Mouse (Mus musculus) forebrain, embryonic 12.5 days (tissue): ENCODE measurements around the gene Tbxa2r. TPM values are rescaled to one million over a fixed set of nuclear protein-coding genes. Genes with fewer than 3 reads are reported as not detected.

Source experiments
- ATAC-seq: fragments of 200-750 bp; cut with Nextera tagmentation; 2 replicates; pipeline ENCODE4 v1.8.0; 2017; ENCODE audit warnings: moderate TSS enrichment; ENCODE audit not compliant: low FRiP score
- H3K27ac ChIP-seq: fragments of 300-500 bp; sonication (generic); 2 replicates; pipeline ENCODE4 v1.5.1; 2016; ENCODE audit warnings: mild to moderate bottlenecking
- H3K27me3 ChIP-seq: fragments of 300-500 bp; sonication (generic); 2 replicates; pipeline ENCODE4 v1.6.1; 2016; ENCODE audit warnings: mild to moderate bottlenecking
- H3K36me3 ChIP-seq: fragments of 300-500 bp; sonication (generic); replicated peaks from 2 replicates; pipeline ENCODE4 v1.6.1; 2016; ENCODE audit warnings: mild to moderate bottlenecking
- H3K4me1 ChIP-seq: fragments of 300-500 bp; sonication (generic); 2 replicates; pipeline ENCODE4 v1.6.1; 2016
- H3K4me2 ChIP-seq: fragments of 300-500 bp; sonication (generic); 2 replicates; pipeline ENCODE4 v1.6.1; 2016; ENCODE audit warnings: mild to moderate bottlenecking, moderate library complexity
- H3K4me3 ChIP-seq: fragments of 300-500 bp; sonication (generic); replicated peaks from 2 replicates; pipeline ENCODE4 v1.5.1; 2016; ENCODE audit warnings: mild to moderate bottlenecking
- H3K9ac ChIP-seq: fragments of 300-500 bp; sonication (generic); 2 replicates; pipeline ENCODE4 v1.6.1; 2016; ENCODE audit warnings: mild to moderate bottlenecking
- H3K9me3 ChIP-seq: fragments of 300-500 bp; sonication (generic); 2 replicates; pipeline ENCODE4 v1.6.1; 2016
- WGBS: fragments of 180-500 bp; shearing (Covaris S2); methylation state at CpG from one replicate; pipeline ENCODE4 v1.1.7; 2016; 5-methylcytosine and 5-hydroxymethylcytosine counted together
- polyA plus RNA-seq: library from polyadenylated mRNA; unstranded; fragments of >200 nt; fragmentation: Nextera tagmentation; extraction: Ambion mirVana; gene quantifications from 2 replicates; pipeline ENCODE4 v1.2.1, GENCODE M21; 2016

Tbxa2r gene
- polyA plus RNA-seq, 1 experiment from 2014 or later, result 2.1 TPM

GRCm38 (mm10) chr10:81354738-81355477, 26.4 kb downstream of the Tbxa2r start:
- peaks cover 31% of the 10 kb centered on the region for H3K4me1 ChIP-seq
- H3K27me3 ChIP-seq, result peaks cover 34% of the 10 kb centered on the region
- no peaks in the 10 kb centered on the region for H3K36me3 ChIP-seq
- no peaks in the 10 kb centered on the region for H3K9me3 ChIP-seq
- WGBS, result 71% methylated on average over 9 of the region's 9 CpGs
- H3K4me2 ChIP-seq, result no peak overlapping the region
- H3K4me3 ChIP-seq, result no peak overlapping the region
- H3K27ac ChIP-seq, result no peak overlapping the region
- ATAC-seq, result no peak
- no peak overlapping the region for H3K9ac ChIP-seq

- Histone ChIP-seq H3K4me3 (no peak overlapping the region), H3K27me3 (peaks cover 34% of the 10 kb centered on the region), H3K9ac (0 out of 2 replicates have a peak overlapping the region, but pooled peaks have one; percentile 36), H3K9me3 (no peaks in the 10 kb centered on the region), H3K4me2 (no peak overlapping the region), H3K4me1 (peaks cover 32% of the 10 kb centered on the region), H3K36me3 (no peaks in the 10 kb centered on the region), H3K27ac (no peak overlapping the region)
- no peak for ATAC-seq
- WGBS, result 83% methylated on average over 4 of the region's 4 CpGs
Measured at GRCm38 (mm10) chr10:81355533-81355932, 27.0 kb downstream of the Tbxa2r start.

GRCm38 (mm10) chr10:81356352-81356990, 27.9 kb downstream of the Tbxa2r start:
- Histone ChIP-seq H3K9me3 (no peaks in the 10 kb centered on the region), H3K4me2 (peak overlapping the region; percentile 98), H3K9ac (0 out of 2 replicates have a peak overlapping the region, but pooled peaks have one; percentile 36), H3K36me3 (no peaks in the 10 kb centered on the region), H3K27ac (no peak overlapping the region), H3K4me1 (peaks cover 32% of the 10 kb centered on the region), H3K27me3 (peaks cover 34% of the 10 kb centered on the region), H3K4me3 (no peak overlapping the region)
- 56% methylated on average over 12 of the region's 12 CpGs for WGBS
- no peak for ATAC-seq

- Histone ChIP-seq H3K36me3 (no peaks in the 10 kb centered on the region), H3K27ac (no peak within 1 kb of the TSS), H3K4me1 (peaks cover 33% of the 10 kb centered on the region), H3K27me3 (peaks cover 30% of the 10 kb centered on the region), H3K9me3 (no peaks in the 10 kb centered on the region), H3K4me3 (peak within 1 kb of the TSS; percentile 75), H3K4me2 (peak within 1 kb of the TSS; percentile 98), H3K9ac (peak within 1 kb of the TSS; percentile 78)
- peak; percentile 94 for ATAC-seq
- 2% methylated on average over 78 of the region's 79 CpGs for WGBS
Measured at GRCm38 (mm10) chr10:81356991-81357844, 28.7 kb downstream of the Tbxa2r start, which contains the start of gene Mfsd12. TSS of gene Mfsd12 (plus strand) at chr10:81357491.

GRCm38 (mm10) chr10:81358209-81358608, 29.7 kb downstream of the Tbxa2r start:
- ATAC-seq, result no peak
- Histone ChIP-seq H3K9me3 (no peaks in the 10 kb centered on the region), H3K4me3 (peak overlapping the region; percentile 75), H3K4me1 (peaks cover 42% of the 10 kb centered on the region), H3K4me2 (peak overlapping the region; percentile 98), H3K9ac (peak overlapping the region; percentile 78), H3K27me3 (peaks cover 38% of the 10 kb centered on the region), H3K27ac (no peak overlapping the region), H3K36me3 (no peaks in the 10 kb centered on the region)
- WGBS, result 44% methylated on average over 4 of the region's 4 CpGs

GRCm38 (mm10) chr10:81358841-81359240, 30.3 kb downstream of the Tbxa2r start:
- 0 out of 2 replicates have a peak overlapping the region, but pooled peaks have one; percentile 78 for H3K9ac ChIP-seq
- H3K36me3 ChIP-seq, result no peaks in the 10 kb centered on the region
- ATAC-seq, result no peak
- H3K9me3 ChIP-seq, result no peaks in the 10 kb centered on the region
- H3K27me3 ChIP-seq, result peaks cover 44% of the 10 kb centered on the region
- WGBS, result 67% methylated on average over 1 of the region's 1 CpGs
- no peak overlapping the region; the same call in 1 of the 2 replicates for H3K4me3 ChIP-seq
- H3K4me1 ChIP-seq, result peaks cover 48% of the 10 kb centered on the region
- no peak overlapping the region; the same call in 1 of the 2 replicates for H3K27ac ChIP-seq
- peak overlapping the region; percentile 98; the same call in 1 of the 2 replicates for H3K4me2 ChIP-seq

GRCm38 (mm10) chr10:81360721-81361120, 32.2 kb downstream of the Tbxa2r start:
- WGBS, result 72% methylated on average over 8 of the region's 8 CpGs
- Histone ChIP-seq H3K4me3 (no peak overlapping the region), H3K27me3 (peaks cover 54% of the 10 kb centered on the region), H3K36me3 (no peaks in the 10 kb centered on the region), H3K27ac (no peak overlapping the region), H3K4me1 (peaks cover 67% of the 10 kb centered on the region), H3K9me3 (no peaks in the 10 kb centered on the region), H3K9ac (no peak overlapping the region), H3K4me2 (no peak overlapping the region)
- ATAC-seq, result no peak

GRCm38 (mm10) chr10:81362336-81362949, 33.9 kb downstream of the Tbxa2r start:
- no peak overlapping the region for H3K4me3 ChIP-seq
- no peaks in the 10 kb centered on the region for H3K9me3 ChIP-seq
- H3K27me3 ChIP-seq, result peaks cover 45% of the 10 kb centered on the region
- no peak overlapping the region for H3K27ac ChIP-seq
- no peak overlapping the region for H3K9ac ChIP-seq
- peaks cover 14% of the 10 kb centered on the region for H3K36me3 ChIP-seq
- no peak overlapping the region for H3K4me2 ChIP-seq
- 73% methylated on average over 12 of the region's 12 CpGs for WGBS
- ATAC-seq, result no peak
- peaks cover 80% of the 10 kb centered on the region for H3K4me1 ChIP-seq

GRCm38 (mm10) chr10:81363436-81364346, 35.2 kb downstream of the Tbxa2r start:
- Histone ChIP-seq H3K36me3 (peaks cover 26% of the 10 kb centered on the region), H3K9me3 (no peaks in the 10 kb centered on the region), H3K27ac (no peak overlapping the region), H3K9ac (peak overlapping the region; percentile 44), H3K4me3 (peak overlapping the region; percentile 35), H3K27me3 (peaks cover 40% of the 10 kb centered on the region), H3K4me2 (peak overlapping the region; percentile 64), H3K4me1 (peaks cover 69% of the 10 kb centered on the region)
- peak; percentile 13; the same call in 1 of the 2 replicates for ATAC-seq
- 10% methylated on average over 54 of the region's 54 CpGs for WGBS

GRCm38 (mm10) chr10:81364666-81365065, 36.1 kb downstream of the Tbxa2r start:
- Histone ChIP-seq H3K36me3 (peaks cover 36% of the 10 kb centered on the region), H3K4me1 (peaks cover 59% of the 10 kb centered on the region), H3K9ac (peak overlapping the region; percentile 44), H3K27ac (no peak overlapping the region), H3K27me3 (peaks cover 34% of the 10 kb centered on the region), H3K4me2 (peak overlapping the region; percentile 64), H3K9me3 (no peaks in the 10 kb centered on the region), H3K4me3 (peak overlapping the region; percentile 35)
- WGBS, result 12% methylated on average over 28 of the region's 28 CpGs
- 0 out of 2 replicates have a peak, but pooled peaks have one; percentile 7 for ATAC-seq

GRCm38 (mm10) chr10:81365073-81365472, 36.5 kb downstream of the Tbxa2r start:
- H3K36me3 ChIP-seq, result peaks cover 40% of the 10 kb centered on the region
- no peak overlapping the region for H3K27ac ChIP-seq
- no peak overlapping the region for H3K4me3 ChIP-seq
- H3K9me3 ChIP-seq, result no peaks in the 10 kb centered on the region
- peaks cover 56% of the 10 kb centered on the region for H3K4me1 ChIP-seq
- H3K27me3 ChIP-seq, result peaks cover 33% of the 10 kb centered on the region
- H3K9ac ChIP-seq, result no peak overlapping the region
- 0 out of 2 replicates have a peak overlapping the region, but pooled peaks have one; percentile 64 for H3K4me2 ChIP-seq
- 24% methylated on average over 4 of the region's 4 CpGs for WGBS
- peak; percentile 19; the same call in 1 of the 2 replicates for ATAC-seq
